16 mouse cellular contexts compared by ENCODE assay signal in the genomic region with DNA sequence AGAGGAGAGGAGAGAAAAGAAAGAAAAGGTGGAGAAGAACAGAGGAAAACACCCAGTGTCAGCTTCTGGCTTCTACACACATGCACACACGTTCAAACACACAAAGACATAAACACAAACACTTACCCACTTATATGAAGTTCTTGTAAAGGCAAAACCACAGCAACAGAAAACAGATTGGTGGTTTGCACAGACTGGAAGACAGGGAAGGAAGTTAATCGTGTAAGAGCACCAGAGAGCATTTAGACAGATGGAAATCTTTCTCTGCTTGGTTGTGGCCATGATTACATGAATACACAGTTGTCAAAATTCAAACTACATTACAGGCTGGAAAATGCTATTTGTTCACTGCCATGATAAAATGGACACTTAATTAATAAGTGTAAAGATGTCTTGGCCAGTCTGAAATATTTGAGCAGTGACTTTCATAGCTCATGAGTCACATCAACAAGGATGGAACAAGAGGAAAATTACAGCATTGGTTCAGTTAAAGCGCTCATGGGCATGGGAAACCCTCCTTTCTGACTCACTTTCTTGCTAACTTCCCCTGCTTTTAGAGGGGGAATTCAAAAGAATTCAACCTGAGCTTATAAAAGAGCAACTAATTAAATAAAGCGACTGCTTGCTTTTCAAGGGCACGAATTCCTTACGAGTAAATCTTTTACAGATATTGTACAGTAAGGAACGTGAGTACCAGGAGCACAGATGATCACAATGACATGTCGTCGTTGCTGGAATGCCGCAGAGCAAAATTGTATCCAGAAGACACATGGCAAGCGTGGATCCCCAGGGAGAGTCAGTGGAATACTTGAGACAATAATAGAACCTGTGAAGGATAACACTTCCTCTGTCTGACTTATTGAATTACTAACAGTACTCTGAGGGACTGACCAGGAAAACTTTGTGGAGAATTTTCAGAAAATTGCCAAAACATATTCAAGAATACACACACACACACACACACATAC. TPM values are rescaled to one million over a fixed set of nuclear protein-coding genes. Genes with fewer than 3 reads are reported as not detected.
A peak's percentile ranks its signal among the peaks of the same experiment; 100 is the strongest.
DNase-seq lines count a peak whose midpoint lies in the region; ATAC-seq lines count a peak whose summit lies in the region.
"Had no signal": no experiment of that assay in that cellular context is flagged by ENCODE, and none has a peak within 500 bp of the region (broad histone marks: within the 10 kb centered on the region; RNA-seq: fewer than 3 reads in every experiment).

No protein-coding gene starts in this region.

- DNase-seq in kidney, postnatal 14 days: peak; percentile 20
- no peak for DNase-seq in kidney, adult 9 months
- DNase-seq in 416B (ENCODE audit: low read depth): peak; percentile 69
- DNase-seq in NIH3T3 (ENCODE audit: low read depth): peak; percentile 68
- no peak for DNase-seq in layer of hippocampus, postnatal 25 days (ENCODE audit: extremely low spot score in 1 of 2, low spot score in 1 of 2)
- no peak for DNase-seq in spleen, adult 18-20 months
- DNase-seq: adrenal gland, adult 2 months; cerebellum, adult 8-10 months; gastrocnemius, postnatal 36 days; heart, postnatal 14 days; midbrain, embryonic 14.5 days; right cerebral cortex, postnatal 25 days; thymus, adult 2 months had no signal

- peak; percentile 23 to 52; a peak in 3 of 4 replicates for ATAC-seq in hematopoietic stem cell, adult 5-6 weeks (replicated peaks in 1 of 2; ENCODE audit: insufficient read depth in 1 of 2, low FRiP score in 2 of 2, low TSS enrichment in 1 of 2, low read depth in 1 of 2, poor library complexity in 2 of 2, severe bottlenecking in 2 of 2)
- ATAC-seq: CD4-positive, CD25-positive, alpha-beta regulatory T cell, adult 4 months; forebrain, embryonic 16.5 days had no signal

RNA-seq across cellular contexts. Expression of gene Fam133b, which starts 4.8 kb away (rescaled TPM):
- total RNA-seq in hematopoietic stem cell, adult 5-6 weeks (2017): 134 and 149 TPM in 2 replicates
- total RNA-seq in layer of hippocampus, postnatal 25 days (2021): 10 to 100 TPM; 37.5 to 46.2 TPM

RNA-seq across cellular contexts. Expression of gene 1700109H08Rik, which starts 32.6 kb away (rescaled TPM):
- 15.4 and 25.7 TPM in 2 replicates for total RNA-seq in hematopoietic stem cell, adult 5-6 weeks (2017)
- 1 to 10 TPM; 2.5 to 7.3 TPM for total RNA-seq in layer of hippocampus, postnatal 25 days (2021)

RNA-seq across cellular contexts. Expression of gene Pex1, which starts 57.1 kb away (rescaled TPM):
- total RNA-seq in hematopoietic stem cell, adult 5-6 weeks (2017): 19.2 and 21.6 TPM in 2 replicates
- 10 to 100 TPM; 22.9 to 24.7 TPM for total RNA-seq in layer of hippocampus, postnatal 25 days (2021)

RNA-seq across cellular contexts. Expression of gene Rbm48, which starts 57.6 kb away (rescaled TPM):
- 35.8 and 43.6 TPM in 2 replicates for total RNA-seq in hematopoietic stem cell, adult 5-6 weeks (2017)
- total RNA-seq in layer of hippocampus, postnatal 25 days (2021): 1 to 10 TPM; 9.6 to 9.9 TPM

Comparison
In these comparisons a context has a peak if more than half of its experiments do, and no peak if none do; other contexts are left out.
1. DNase-seq: peak in kidney, postnatal 14 days (single experiment), 416B (single experiment) and NIH3T3 (single experiment); none in kidney, adult 9 months (single experiment), layer of hippocampus, postnatal 25 days (0 of 2) and spleen, adult 18-20 months (0 of 2).